Mouse (Mus musculus) MEL (cell line): Measurements from ENCODE around the gene Hs3st5. TPM values are rescaled to one million over a fixed set of nuclear protein-coding genes. Genes with fewer than 3 reads are reported as not detected.

Experiments used
- DNase-seq: peaks from one replicate; pipeline ENCODE4 v3.0.0; 2011; ENCODE audit warnings: low read depth, low spot score
- H3K27ac ChIP-seq: 2 replicates; pipeline ENCODE4 v1.5.1; 2012; ENCODE audit warnings: low read depth, mild to moderate bottlenecking, control low read depth, low read length, moderate library complexity; ENCODE audit not compliant: control insufficient read depth
- H3K27me3 ChIP-seq, 2 experiments: fragments of 150-350 bp in 1 of 2; sonication (generic) in 1 of 2; 2 replicates each; pipeline ENCODE4 v1.6.1; 2012; ENCODE audit warnings: low read length in 2 of 2, mild to moderate bottlenecking in 2 of 2, improper control_type of control experiment in 1 of 2, moderate library complexity in 1 of 2; ENCODE audit not compliant: insufficient read depth in 2 of 2, control insufficient read depth in 1 of 2
- H3K36me3 ChIP-seq, 2 experiments: 2 replicates each; pipeline ENCODE4 v1.6.1; 2012 to 2014; ENCODE audit warnings: low read length in 2 of 2, improper control_type of control experiment in 1 of 2, inconsistent platforms in 1 of 2, mild to moderate bottlenecking in 1 of 2; ENCODE audit not compliant: insufficient read depth in 2 of 2, control insufficient read depth in 1 of 2
- H3K4me1 ChIP-seq, 2 experiments: fragments of 150-350 bp in 1 of 2; sonication (generic) in 1 of 2; 2 replicates each; pipeline ENCODE4 v1.6.1; 2012; ENCODE audit warnings: low read length in 2 of 2, improper control_type of control experiment in 1 of 2, mild to moderate bottlenecking in 1 of 2; ENCODE audit not compliant: insufficient read depth in 2 of 2, control insufficient read depth in 1 of 2
- H3K4me3 ChIP-seq, 2 experiments: fragments of 150-350 bp in 1 of 2; sonication (generic) in 1 of 2; 2 replicates each; pipeline ENCODE4 v1.5.1; 2012; ENCODE audit warnings: low read depth in 2 of 2, low read length in 2 of 2, mild to moderate bottlenecking in 2 of 2, moderate library complexity in 2 of 2, control low read depth in 1 of 2, improper control_type of control experiment in 1 of 2; ENCODE audit not compliant: control insufficient read depth in 1 of 2, insufficient read depth in 1 of 2
- H3K79me2 ChIP-seq: 2 replicates; pipeline ENCODE4 v1.6.1; 2012; ENCODE audit warnings: mild to moderate bottlenecking, low read length, moderate library complexity; ENCODE audit not compliant: control insufficient read depth, poor library complexity, insufficient read depth
- H3K9ac ChIP-seq: 2 replicates; pipeline ENCODE4 v1.6.1; 2012; ENCODE audit warnings: low read depth, mild to moderate bottlenecking, control low read depth, low read length, moderate library complexity; ENCODE audit not compliant: control insufficient read depth, poor library complexity, severe bottlenecking
- H3K9me3 ChIP-seq: fragments of 150-350 bp; sonication (generic); replicated peaks from 2 replicates; pipeline ENCODE4 v1.6.1; 2012; ENCODE audit warnings: mild to moderate bottlenecking, low read length, improper control_type of control experiment, moderate library complexity; ENCODE audit not compliant: insufficient read depth
- BHLHE40 ChIP-seq: IDR thresholded peaks from 2 replicates; pipeline ENCODE4 v1.6.1; 2012; ENCODE audit warnings: low read depth, mild to moderate bottlenecking, inconsistent platforms, low read length, improper control_type of control experiment, borderline replicate concordance
- CHD2 ChIP-seq: IDR thresholded peaks from 2 replicates; pipeline ENCODE4 v1.6.1; 2011; ENCODE audit warnings: low read length, improper control_type of control experiment
- ELF1 ChIP-seq: IDR thresholded peaks from 2 replicates; pipeline ENCODE4 v1.6.1; 2014; ENCODE audit warnings: low read depth, mild to moderate bottlenecking, inconsistent platforms, low read length, improper control_type of control experiment, moderate library complexity
- EP300 ChIP-seq, 2 experiments: IDR thresholded peaks; 2 replicates each; pipeline ENCODE4 v1.6.1; 2011; ENCODE audit warnings: improper control_type of control experiment in 2 of 2, low read length in 2 of 2, low read depth in 1 of 2, mild to moderate bottlenecking in 1 of 2
- HCFC1 ChIP-seq: IDR thresholded peaks from 2 replicates; pipeline ENCODE4 v1.6.1; 2012; ENCODE audit warnings: low read depth, mild to moderate bottlenecking, inconsistent platforms, low read length, improper control_type of control experiment, moderate library complexity
- MAZ ChIP-seq: IDR thresholded peaks from 2 replicates; pipeline ENCODE4 v1.6.1; 2012; ENCODE audit warnings: low read depth, mild to moderate bottlenecking, inconsistent platforms, low read length, improper control_type of control experiment
- MEF2A ChIP-seq: IDR thresholded peaks from 2 replicates; pipeline ENCODE4 v1.6.1; 2014; ENCODE audit warnings: low read depth, mild to moderate bottlenecking, inconsistent platforms, low read length, improper control_type of control experiment; ENCODE audit not compliant: poor library complexity, insufficient replicate concordance, severe bottlenecking; ENCODE audit errors: extremely low read depth
- MYB ChIP-seq: IDR thresholded peaks from 2 replicates; pipeline ENCODE4 v1.6.1; 2011; ENCODE audit warnings: mild to moderate bottlenecking, low read depth, low read length, improper control_type of control experiment
- MYC ChIP-seq: IDR thresholded peaks from 2 replicates; pipeline ENCODE4 v1.6.1; 2011; ENCODE audit warnings: low read depth, mild to moderate bottlenecking, low read length, improper control_type of control experiment, moderate library complexity
- NRF1 ChIP-seq: IDR thresholded peaks from 2 replicates; pipeline ENCODE4 v1.6.1; 2014; ENCODE audit warnings: low read depth, mild to moderate bottlenecking, inconsistent platforms, low read length, improper control_type of control experiment, moderate library complexity; ENCODE audit not compliant: poor library complexity, insufficient read depth, severe bottlenecking
- POLR2AphosphoS5 ChIP-seq: IDR thresholded peaks from 2 replicates; pipeline ENCODE4 v1.6.1; 2012; ENCODE audit warnings: low read depth, borderline replicate concordance, mild to moderate bottlenecking, inconsistent platforms, low read length, moderate library complexity, mixed read lengths
- RAD21 ChIP-seq: IDR thresholded peaks from 2 replicates; pipeline ENCODE4 v1.6.1; 2011; ENCODE audit warnings: mild to moderate bottlenecking, low read depth, low read length, improper control_type of control experiment
- SIN3A ChIP-seq: IDR thresholded peaks from 2 replicates; pipeline ENCODE4 v1.6.1; 2012; ENCODE audit warnings: low read length, improper control_type of control experiment, inconsistent platforms
- SMC3 ChIP-seq: IDR thresholded peaks from 2 replicates; pipeline ENCODE4 v1.6.1; 2011; ENCODE audit warnings: low read depth, low read length, improper control_type of control experiment
- TBP ChIP-seq: IDR thresholded peaks from 2 replicates; pipeline ENCODE4 v1.8.0; 2011; ENCODE audit warnings: low read depth, low read length, improper control_type of control experiment
- TCF12 ChIP-seq: IDR thresholded peaks from 2 replicates; pipeline ENCODE4 v1.6.1; 2014; ENCODE audit warnings: low read depth, mild to moderate bottlenecking, inconsistent platforms, low read length, improper control_type of control experiment, moderate library complexity
- UBTF ChIP-seq: IDR thresholded peaks from 2 replicates; pipeline ENCODE4 v1.6.1; 2012; ENCODE audit warnings: low read depth, mild to moderate bottlenecking, inconsistent platforms, low read length, improper control_type of control experiment, moderate library complexity, borderline replicate concordance; ENCODE audit not compliant: insufficient read depth
- ZC3H11A ChIP-seq: IDR thresholded peaks from 2 replicates; pipeline ENCODE4 v1.6.1; 2012; ENCODE audit warnings: low read depth, mild to moderate bottlenecking, inconsistent platforms, low read length, improper control_type of control experiment
- ZKSCAN1 ChIP-seq: IDR thresholded peaks from 2 replicates; pipeline ENCODE4 v1.6.1; 2012; ENCODE audit warnings: low read depth, mild to moderate bottlenecking, inconsistent platforms, low read length, improper control_type of control experiment, moderate library complexity
- polyA plus RNA-seq, 2 experiments: library from polyadenylated mRNA; stranded (reverse) in 1 of 2; unstranded in 1 of 2; fragments of >175 nt in 1 of 2; fragments of >200 nt in 1 of 2; gene quantifications; 2 replicates each; pipeline versions ENCODE4 v1.2.1 to v1.2.4; 2012; ENCODE audit warnings: low replicate concordance in 2 of 2, low read depth in 1 of 2; ENCODE audit not compliant: insufficient read length in 2 of 2, insufficient read depth in 1 of 2, missing spikeins in 1 of 2
- total RNA-seq: library from RNA; depleted of rRNA; stranded (reverse); fragments of 300-350 nt; gene quantifications from 2 replicates; pipeline ENCODE4 v1.2.3, GENCODE M21; 2012

Gene Hs3st5
- total and polyA plus RNA-seq, 3 experiments: not detected

GRCm38 (mm10) chr10:36807007-36807406, 300.4 kb downstream of the Hs3st5 start:
- no peaks in the 10 kb centered on the region for H3K27me3 ChIP-seq
- H3K9me3 ChIP-seq: no peaks in the 10 kb centered on the region
- H3K4me1 ChIP-seq: no peaks in the 10 kb centered on the region
- H3K79me2 ChIP-seq: no peaks in the 10 kb centered on the region
- no peak for TF ChIP-seq POLR2AphosphoS5
- no peak for TF ChIP-seq SMC3
- no peak for TF ChIP-seq ZC3H11A
- TF ChIP-seq NRF1: no peak
- no peak for TF ChIP-seq CHD2
- no peak for TF ChIP-seq EP300 (IDR thresholded peaks at IDR 0.05; ENCODE audit: low read depth in 1 of 2, low read length in 2 of 2)
- no peak for TF ChIP-seq MYB
- no peak for TF ChIP-seq HCFC1
- no peak for TF ChIP-seq MYC
- no peak for TF ChIP-seq MAZ
- no peak for TF ChIP-seq TBP
- no peak for TF ChIP-seq UBTF
- TF ChIP-seq BHLHE40: no peak
- TF ChIP-seq MEF2A: no peak
- TF ChIP-seq TCF12: no peak
- TF ChIP-seq ZKSCAN1: no peak
- no peak for TF ChIP-seq ELF1
- TF ChIP-seq SIN3A: no peak
- no peaks in the 10 kb centered on the region for H3K36me3 ChIP-seq
- no peak for DNase-seq
- no peak overlapping the region for H3K4me3 ChIP-seq
- no peak overlapping the region for H3K27ac ChIP-seq
- H3K9ac ChIP-seq: no peak overlapping the region

DNA sequence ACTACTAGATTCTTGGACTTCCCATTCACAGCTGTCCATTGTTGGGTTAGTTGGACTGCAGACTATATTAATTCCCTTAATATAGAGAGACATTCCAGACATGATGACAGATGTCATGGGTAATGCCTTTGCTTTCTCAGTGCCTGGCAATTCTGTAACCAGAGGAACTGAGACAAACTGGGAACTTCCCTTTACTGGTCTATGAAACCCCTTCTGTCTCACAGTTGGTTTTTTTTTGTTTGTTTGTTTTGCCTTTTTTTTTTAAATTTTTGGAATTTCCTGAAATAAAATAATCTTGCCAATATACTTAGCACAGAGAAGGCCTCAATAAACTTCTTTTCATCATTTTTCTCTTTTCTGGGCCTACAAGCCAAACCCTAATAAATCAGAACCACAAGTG, 312.3 kb downstream of the Hs3st5 start:
- Histone ChIP-seq H3K9me3 (no peaks in the 10 kb centered on the region), H3K4me3 (no peak overlapping the region), H3K27me3 (no peaks in the 10 kb centered on the region), H3K36me3 (no peaks in the 10 kb centered on the region), H3K9ac (no peak overlapping the region), H3K27ac (no peak overlapping the region), H3K4me1 (no peaks in the 10 kb centered on the region), H3K79me2 (no peaks in the 10 kb centered on the region)
- TF ChIP-seq RAD21: no peak
- TF ChIP-seq SMC3: no peak
- DNase-seq: no peak
